Mouse (Mus musculus): ENCODE measurements around the gene Mrnip. TPM values are rescaled to one million over a fixed set of nuclear protein-coding genes. Genes with fewer than 3 reads are reported as not detected.

Gene Mrnip
- total RNA-seq, 2 experiments from 2014 or later = 18.5 to 20.6 TPM

DNA sequence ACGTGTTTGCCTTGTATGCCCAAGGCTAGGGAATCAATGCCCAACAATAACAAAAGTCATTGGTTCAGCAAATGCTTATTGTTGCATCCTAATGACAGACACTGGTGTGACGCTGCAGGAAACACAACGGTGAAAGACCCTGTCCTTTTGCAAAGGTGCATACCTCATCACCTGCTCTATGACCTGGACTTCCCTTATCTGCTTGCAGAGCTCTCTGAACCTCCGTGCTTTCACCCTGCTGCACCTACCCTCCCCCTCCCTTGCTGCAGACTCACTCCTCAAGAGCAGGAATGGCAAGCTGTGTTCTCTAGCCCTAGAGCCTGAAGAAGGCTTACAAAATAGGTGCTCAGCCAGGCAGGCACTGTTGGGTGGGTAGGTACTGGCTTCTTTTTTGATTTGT is 20.5 kb downstream of the Mrnip start:
- no peak for DNase-seq (ENCODE audit: extremely low spot score in 1 of 2, low spot score in 2 of 2)
- intact Hi-C loops (cut with DNase I) = no loop called here

DNA sequence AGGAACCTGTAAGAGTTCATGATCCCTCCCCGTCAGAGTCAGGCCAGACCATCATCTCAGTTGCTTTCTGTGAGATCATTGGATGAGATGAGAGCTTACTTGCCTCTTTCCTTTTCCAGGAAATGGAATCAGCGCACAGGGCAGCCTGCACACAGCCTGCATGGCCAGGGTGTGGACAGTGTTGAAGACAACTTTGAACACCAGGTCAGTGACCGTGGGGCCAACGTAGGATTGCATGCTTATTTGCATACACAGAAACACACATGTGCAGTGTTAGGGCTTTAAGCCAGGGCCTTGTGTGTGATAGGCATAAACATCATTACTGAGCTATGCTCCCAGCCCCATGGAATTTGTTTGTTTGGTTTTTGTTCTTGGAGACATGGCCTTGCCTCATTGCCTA is 23.3 kb downstream of the Mrnip start:
- intact Hi-C loops (cut with DNase I) = no loop called here
- DNase-seq (ENCODE audit: extremely low spot score in 1 of 2, low spot score in 2 of 2) = no peak

- intact Hi-C loops (cut with DNase I) = no loop called here
These were observed 24.1 kb downstream of the Mrnip start for GRCm38 (mm10) chr11:50198219-50198846.

DNA sequence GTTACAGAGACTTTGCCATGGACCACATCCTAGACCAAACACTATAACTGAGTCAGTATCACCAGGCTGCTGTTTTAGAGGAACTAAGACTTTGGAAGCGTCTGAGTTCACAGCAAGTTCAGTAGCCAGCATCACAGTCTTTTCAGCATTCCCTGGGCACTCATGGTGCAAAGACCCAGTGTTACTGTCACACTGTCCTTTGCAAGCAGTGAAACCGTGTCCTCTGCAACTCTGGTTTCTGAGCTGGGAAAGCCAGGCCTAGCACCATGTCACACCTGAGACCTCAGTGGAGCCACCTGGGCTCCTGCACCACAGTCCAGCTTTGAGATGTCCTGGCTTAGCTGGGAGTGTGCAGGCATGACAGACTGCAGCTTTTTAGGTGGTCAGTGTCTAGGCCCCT is 24.7 kb downstream of the Mrnip start:
- intact Hi-C loops (cut with DNase I) = no loop called here
- DNase-seq (ENCODE audit: extremely low spot score in 1 of 2, low spot score in 2 of 2) = no peak

More at GRCm38 (mm10) chr11:50198219-50198846, 24.1 kb downstream of the Mrnip start:
- no peak for DNase-seq (ENCODE audit: extremely low spot score in 1 of 2, low spot score in 2 of 2)

DNA sequence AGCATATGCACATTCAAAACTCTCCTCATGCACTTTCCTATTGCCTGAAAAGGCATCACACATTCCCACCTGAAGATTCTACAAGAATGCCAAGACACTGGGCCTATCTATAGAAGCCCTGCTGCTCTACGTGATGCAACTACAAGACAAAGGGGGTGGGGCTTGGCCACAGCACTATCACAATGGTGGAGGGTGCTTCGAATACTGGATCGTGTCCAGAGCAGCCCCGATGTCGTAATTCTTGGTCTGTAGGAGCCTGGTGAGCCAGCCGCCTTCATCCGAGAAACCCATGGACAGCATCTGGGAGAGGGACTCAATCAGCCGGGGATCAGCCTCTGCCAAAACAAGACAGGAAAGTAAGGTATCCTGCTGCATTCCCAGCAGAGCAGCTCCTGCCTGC is 26.4 kb downstream of the Mrnip start:
- intact Hi-C loops (cut with DNase I) = no loop called here
- DNase-seq (ENCODE audit: extremely low spot score in 1 of 2, low spot score in 2 of 2) = no peak

- intact Hi-C loops (cut with DNase I) = no loop called here
- no peak for DNase-seq (ENCODE audit: extremely low spot score in 1 of 2, low spot score in 2 of 2)
These were observed 27.3 kb downstream of the Mrnip start for GRCm38 (mm10) chr11:50201590-50201989.

DNA sequence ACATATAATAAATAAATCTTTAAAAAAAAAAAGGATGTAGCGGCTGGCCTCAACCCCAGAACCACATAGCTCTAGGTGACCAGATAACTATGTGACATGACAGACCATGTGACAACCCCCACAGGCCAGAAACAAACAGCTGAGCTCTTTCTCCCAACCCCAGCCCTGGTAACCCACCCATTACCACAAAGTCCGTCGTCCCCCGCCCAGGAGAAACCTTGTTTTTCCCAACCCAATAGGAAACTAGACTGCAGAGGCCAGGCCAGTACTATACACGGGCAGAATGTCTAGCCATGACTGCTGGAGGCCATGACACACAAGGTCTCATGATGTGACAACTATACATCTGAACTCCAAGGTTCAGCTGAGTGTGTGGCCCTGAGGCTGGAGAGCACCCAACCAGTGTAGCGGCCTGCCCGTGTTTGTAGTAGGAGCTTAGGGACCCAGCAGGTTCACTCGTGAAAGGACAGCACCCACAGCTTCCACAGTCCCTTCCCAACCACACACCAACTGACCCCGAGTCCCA is 29.1 kb downstream of the Mrnip start:
- intact Hi-C loops (cut with DNase I) = no loop called here
- no peak for DNase-seq (ENCODE audit: extremely low spot score in 1 of 2, low spot score in 2 of 2)

GRCm38 (mm10) chr11:50205434-50205833 is 31.2 kb downstream of the Mrnip start:
- DNase-seq (ENCODE audit: extremely low spot score in 1 of 2, low spot score in 2 of 2) = no peak
- intact Hi-C loops (cut with DNase I) = no loop called here

DNA sequence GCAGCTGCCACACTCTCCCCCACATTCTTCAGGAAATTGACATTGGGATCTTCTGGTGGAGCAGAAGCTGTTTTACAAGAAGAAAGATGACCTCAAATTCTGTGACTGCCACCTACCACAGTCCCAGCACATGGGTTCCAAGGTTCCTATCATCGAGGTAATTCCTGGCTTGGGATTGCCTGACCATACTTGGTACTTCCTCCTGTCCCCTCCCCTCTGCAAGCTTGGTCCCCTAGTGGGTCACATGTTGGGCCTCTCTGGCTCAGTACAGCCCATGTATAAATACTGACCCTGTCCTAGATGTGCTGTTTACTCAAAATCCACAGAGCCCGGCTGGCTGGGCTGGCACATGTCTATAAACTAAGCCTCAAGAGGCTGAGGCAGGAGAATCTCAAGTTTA is 31.8 kb downstream of the Mrnip start:
- no peak for DNase-seq (ENCODE audit: extremely low spot score in 1 of 2, low spot score in 2 of 2)
- intact Hi-C loops (cut with DNase I) = no loop called here

- intact Hi-C loops (cut with DNase I) = no loop called here
- DNase-seq (ENCODE audit: extremely low spot score in 1 of 2, low spot score in 2 of 2) = no peak
These were observed 33.1 kb downstream of the Mrnip start for GRCm38 (mm10) chr11:50207344-50207743.

DNA sequence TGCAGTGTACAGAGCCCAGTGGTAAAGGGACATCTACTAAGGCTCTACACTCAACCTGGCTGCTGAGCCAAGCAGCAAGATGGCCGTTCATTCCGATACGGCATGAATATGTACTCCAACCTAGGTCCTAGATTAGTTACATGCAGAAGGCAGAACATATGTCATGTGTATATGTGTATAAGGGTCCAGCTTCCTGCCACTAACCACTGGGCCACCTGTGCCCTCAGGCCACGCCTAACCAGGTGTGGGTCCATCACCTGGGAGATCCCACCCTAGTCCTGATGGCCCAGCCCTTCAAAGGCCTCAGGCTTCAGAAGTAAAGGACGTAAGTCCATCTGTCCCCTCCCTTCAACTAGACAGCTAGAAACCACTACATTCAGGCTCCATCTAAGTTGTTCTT is 33.8 kb downstream of the Mrnip start:
- DNase-seq (ENCODE audit: extremely low spot score in 1 of 2, low spot score in 2 of 2) = no peak
- intact Hi-C loops (cut with DNase I) = no loop called here

DNA sequence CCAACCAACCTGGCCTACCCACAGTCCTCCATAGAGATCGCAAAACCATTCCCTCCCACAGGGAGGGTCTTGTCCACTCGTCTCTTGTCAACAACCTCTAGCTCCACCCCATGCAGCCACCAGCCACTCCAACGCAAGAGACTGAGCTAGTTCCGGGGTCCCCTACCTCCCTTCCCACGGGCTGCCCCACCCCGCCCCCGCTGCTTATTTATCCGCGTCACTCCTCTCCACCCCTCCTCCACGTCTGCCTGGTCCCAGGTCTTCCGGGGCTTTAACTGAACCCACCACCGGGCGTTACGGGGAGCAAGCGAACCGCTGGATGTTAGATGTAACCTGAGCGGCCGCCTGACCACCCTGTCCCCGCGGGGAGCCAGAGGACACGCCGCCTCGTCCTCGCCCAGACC is 35.9 kb downstream of the Mrnip start:
- intact Hi-C loops (cut with DNase I) = no loop called here
- peak; percentile 90 to 97 for DNase-seq (ENCODE audit: extremely low spot score in 1 of 2, low spot score in 2 of 2)

GRCm38 (mm10) chr11:50210505-50211151 is 36.4 kb downstream of the Mrnip start, which contains the start of the genes Sqstm1 and Mgat4b:
Gene Sqstm1 (minus strand): TSS chr11:50210827.
Gene Mgat4b (plus strand): TSS chr11:50210890.
- DNase-seq (ENCODE audit: extremely low spot score in 1 of 2, low spot score in 2 of 2) = peak; percentile 66 to 84
- intact Hi-C loops (cut with DNase I) = no loop called here

DNA sequence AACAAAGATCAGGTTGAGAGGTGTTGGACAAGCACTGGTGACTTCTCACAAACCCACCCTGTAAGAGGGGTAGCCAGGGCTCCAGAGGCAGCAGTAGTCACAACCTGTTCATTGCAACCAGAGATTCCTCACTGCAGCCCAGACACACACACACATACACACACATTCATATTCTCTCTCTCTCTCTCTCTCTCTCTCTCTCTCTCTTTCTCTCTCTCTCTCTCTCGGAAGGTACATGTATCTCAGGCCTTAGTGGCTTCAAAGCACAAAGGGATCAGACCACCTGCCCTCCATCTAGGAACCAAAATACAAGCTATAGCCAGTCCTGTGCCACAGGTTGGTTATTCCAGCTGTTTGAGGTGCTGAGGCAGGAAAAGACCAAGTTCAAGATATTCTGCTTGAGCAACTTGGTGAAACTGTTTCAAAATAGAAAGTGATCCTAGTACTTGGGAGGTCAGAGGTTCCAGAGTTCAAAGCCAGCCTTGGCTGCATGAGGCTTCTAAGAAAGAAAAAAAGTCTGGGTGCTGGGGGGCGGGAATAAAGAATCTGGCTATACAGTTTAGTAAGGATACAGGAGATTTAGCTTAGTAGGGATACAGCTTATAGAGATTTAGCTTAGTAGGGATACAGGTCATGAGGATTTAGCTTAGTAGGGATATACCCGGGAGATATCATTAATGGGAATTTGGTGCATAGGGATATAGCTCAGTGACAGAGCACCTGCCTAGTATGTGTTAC is 37.2 kb downstream of the Mrnip start:
- no peak for DNase-seq (ENCODE audit: extremely low spot score in 1 of 2, low spot score in 2 of 2)
- intact Hi-C loops (cut with DNase I) = no loop called here

DNA sequence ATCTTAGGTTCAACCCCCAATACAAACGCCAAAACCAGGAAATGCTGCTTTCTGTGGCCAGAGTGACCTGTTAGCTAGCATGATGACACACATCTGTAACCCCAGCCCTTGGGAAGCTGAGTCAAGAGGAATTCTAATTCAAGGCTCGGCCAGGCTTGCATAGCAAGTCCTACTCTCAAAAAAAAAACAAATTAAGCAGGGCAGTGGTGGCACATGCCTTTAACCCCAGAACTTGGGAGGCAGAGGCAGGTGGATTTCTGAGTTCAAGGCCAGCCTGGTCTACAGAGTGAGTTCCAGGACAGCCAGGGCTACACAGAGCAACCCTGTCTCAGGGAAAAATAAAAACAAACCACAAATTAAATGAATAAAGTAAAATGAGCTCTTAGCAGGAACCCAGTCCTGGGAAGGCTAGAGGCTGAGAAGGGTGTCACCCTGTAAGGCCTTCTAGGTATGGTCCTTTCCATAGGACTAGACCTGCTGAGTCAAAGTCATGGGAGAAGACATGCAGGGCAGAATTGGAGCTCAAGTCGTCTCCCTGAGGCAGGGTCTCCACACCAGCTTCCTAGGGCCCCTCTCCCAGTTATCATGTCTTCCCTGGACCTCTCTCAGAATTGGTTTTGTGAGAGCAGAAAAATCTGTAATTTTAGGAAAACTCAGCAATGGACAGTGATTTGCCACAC is 38.0 kb downstream of the Mrnip start:
- DNase-seq (ENCODE audit: extremely low spot score in 1 of 2, low spot score in 2 of 2) = no peak
- intact Hi-C loops (cut with DNase I) = no loop called here

- intact Hi-C loops (cut with DNase I) = no loop called here
- DNase-seq (ENCODE audit: extremely low spot score in 1 of 2, low spot score in 2 of 2) = peak in 1 of 2 experiments; percentile 86
These were observed 38.9 kb downstream of the Mrnip start for GRCm38 (mm10) chr11:50212848-50213758.

- no peak for DNase-seq (ENCODE audit: extremely low spot score in 1 of 2, low spot score in 2 of 2)
- intact Hi-C loops (cut with DNase I) = no loop called here
These were observed 40.4 kb downstream of the Mrnip start for GRCm38 (mm10) chr11:50214631-50215030.

DNA sequence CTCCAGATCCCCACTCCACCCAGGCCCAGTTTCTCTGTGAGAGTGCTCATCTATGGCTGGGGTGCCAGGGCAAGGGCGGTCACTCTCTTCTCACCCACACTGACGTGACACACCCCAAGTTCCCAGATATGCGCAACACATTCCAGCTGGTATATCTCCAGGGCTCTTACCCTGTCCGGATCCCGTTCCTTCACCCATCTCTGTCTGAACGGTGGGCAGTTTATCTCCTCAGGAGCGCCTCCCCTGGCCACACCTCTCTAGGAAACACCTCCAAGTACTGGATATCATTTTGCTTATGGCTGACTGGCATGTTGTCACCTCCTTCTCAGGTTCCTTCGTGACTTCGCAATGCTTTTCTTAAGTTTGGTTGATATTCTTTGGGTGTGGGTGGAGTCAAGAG is 41.4 kb downstream of the Mrnip start:
- DNase-seq (ENCODE audit: extremely low spot score in 1 of 2, low spot score in 2 of 2) = no peak
- intact Hi-C loops (cut with DNase I) = no loop called here
